Mouse (Mus musculus): ENCODE results near the gene Pgpep1.

Gene Pgpep1

GRCm38 (mm10) chr8:70658897-70659603, 1.1 kb downstream of the Pgpep1 start:
- DNase-seq, result no peak

DNA sequence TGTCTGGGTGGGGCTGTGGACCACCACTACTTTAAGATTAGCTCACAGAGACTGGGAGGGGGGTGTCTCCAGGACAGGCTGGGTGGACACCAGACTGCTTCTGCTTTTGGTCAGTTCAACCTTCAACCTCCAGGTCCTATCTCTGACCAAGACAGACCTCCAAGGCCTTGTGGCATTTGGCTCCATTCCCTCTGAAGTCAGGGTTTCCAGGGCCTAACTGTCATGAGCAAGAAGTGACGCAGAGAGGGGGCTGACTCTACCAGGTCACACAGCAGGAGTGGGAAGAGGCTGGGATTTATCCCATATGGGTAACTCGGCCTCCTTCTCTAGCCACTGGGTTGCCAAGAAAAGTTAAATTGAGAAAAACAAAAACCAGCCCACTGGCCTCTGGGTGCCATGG, 2.4 kb downstream of the Pgpep1 start:
- DNase-seq, result no peak

DNA sequence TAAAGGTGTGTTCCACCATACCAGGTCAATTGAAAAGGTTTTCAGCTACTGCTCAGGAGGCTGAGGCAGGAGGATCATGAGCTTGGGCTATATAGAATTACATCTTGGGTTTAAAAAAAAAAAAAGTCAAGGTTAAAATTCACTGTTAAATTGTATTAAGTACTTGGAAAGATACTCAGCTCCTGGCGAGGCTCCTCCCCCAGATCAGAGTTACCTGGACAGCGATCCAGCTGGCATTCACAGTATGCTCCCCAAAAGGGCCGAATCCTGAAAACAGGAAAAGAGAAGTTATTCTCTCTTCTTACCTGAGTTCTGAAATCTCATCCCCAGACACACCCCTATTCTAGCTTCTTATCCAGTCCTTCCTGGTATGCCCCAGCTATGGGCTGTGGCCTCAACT, 3.0 kb downstream of the Pgpep1 start:
- no peak for DNase-seq

GRCm38 (mm10) chr8:70656193-70656790, 3.9 kb downstream of the Pgpep1 start:
- DNase-seq, result no peak

- no peak for DNase-seq
These were observed 4.7 kb downstream of the Pgpep1 start for GRCm38 (mm10) chr8:70655469-70655868.

- no peak for DNase-seq
These were observed 6.1 kb downstream of the Pgpep1 start for GRCm38 (mm10) chr8:70654121-70654520.

- peak; percentile 54 for DNase-seq
These were observed 7.0 kb downstream of the Pgpep1 start for GRCm38 (mm10) chr8:70653226-70653625.

DNA sequence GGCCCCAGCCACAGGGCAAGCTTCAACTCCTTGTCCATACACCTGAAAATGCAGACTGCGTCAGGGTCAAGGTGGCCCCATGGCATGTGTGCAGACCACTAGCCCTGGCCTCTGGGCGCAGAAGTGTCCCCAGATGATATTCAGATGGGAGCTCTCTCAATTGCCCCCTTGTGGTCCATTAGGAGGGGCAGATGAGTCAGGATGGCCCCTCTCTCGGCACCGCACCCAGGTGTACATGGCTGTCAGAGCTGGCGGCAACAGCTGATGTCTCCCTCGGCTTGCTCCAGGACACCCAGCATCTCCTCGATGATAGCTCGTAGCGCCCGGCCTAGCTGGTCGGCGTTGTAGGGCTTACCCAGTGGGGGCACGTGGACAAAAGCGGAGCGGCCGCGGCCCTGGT, 9.8 kb downstream of the Pgpep1 start:
- no peak for DNase-seq

GRCm38 (mm10) chr8:70649324-70649723, 10.9 kb downstream of the Pgpep1 start:
- peak; percentile 91 for DNase-seq

- DNase-seq, result no peak
These were observed 11.3 kb downstream of the Pgpep1 start for GRCm38 (mm10) chr8:70648921-70649320.

DNA sequence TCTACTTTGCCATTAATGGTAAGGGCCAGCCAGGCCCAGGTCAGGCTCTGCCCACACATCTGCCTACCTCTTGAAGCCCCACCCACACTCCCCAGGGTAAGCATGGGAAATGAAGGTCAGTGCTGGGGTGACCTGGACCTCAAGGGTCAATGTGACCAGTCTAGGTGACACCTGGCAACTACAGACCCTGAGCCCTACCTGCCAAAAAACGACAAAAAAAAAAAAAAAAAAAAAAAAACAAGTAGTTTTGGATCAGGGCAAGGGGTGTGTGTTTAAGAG, 12.1 kb downstream of the Pgpep1 start:
- no peak for DNase-seq

DNA sequence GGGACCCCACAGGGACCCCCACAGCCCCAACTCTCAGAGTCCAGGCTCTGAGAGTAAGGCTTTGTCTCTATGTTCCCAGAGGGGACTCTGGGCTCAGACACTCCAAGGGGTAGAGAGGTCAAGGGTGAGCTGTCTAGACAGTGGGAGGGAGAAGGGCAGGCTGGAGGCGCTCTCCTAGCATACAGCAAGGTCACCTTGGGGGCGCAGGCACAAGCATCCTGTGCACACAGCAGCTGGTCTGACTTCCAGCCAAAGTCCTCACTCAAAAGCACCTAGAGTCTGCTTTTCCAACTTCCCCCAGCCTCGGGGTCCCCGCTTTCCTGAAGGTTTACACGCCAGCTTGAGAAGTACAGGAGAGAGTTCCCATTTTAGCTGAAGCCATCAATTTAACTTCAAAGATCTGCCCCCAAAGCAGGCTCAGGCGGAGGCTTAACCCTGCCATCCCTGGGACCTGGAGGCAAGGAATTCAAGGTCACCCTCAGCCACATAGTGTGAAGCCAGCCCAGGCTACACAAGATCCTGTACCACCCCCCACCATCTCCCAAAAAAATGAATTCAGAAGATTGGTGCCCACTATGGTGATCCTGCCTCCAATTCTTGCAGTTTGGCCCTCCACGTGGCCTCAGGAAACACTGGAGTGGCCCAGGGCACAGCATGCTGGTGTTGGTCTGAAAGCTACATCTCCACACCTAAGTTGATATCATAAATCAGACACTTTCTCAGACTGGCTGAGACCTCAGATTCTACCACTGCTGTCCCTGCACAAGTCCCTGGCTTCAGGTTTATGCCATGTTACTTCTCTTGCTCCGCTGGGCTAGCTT, 12.6 kb downstream of the Pgpep1 start:
- no peak for DNase-seq

DNA sequence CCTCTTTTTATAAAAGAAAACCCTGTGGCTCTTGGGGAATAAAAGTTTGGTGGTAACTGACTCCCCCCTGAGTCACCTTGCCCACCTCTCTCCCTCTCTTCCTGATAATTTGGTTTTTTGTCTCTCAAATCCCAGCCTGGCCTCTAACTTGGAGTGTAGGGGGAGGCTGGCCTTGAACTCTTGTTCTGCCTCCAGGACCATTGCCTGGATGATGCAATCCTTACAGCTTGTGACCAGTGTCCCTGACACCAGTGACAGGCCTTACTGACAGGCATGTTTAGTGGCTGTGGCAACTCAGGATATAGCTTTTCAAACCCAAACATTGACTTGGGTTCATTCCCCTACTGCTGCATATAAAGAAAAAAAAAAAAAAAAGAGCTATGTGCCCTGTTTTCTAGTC, 13.4 kb downstream of the Pgpep1 start:
- DNase-seq, result no peak

- DNase-seq, result no peak
These were observed 13.8 kb downstream of the Pgpep1 start for GRCm38 (mm10) chr8:70646369-70646768.

DNA sequence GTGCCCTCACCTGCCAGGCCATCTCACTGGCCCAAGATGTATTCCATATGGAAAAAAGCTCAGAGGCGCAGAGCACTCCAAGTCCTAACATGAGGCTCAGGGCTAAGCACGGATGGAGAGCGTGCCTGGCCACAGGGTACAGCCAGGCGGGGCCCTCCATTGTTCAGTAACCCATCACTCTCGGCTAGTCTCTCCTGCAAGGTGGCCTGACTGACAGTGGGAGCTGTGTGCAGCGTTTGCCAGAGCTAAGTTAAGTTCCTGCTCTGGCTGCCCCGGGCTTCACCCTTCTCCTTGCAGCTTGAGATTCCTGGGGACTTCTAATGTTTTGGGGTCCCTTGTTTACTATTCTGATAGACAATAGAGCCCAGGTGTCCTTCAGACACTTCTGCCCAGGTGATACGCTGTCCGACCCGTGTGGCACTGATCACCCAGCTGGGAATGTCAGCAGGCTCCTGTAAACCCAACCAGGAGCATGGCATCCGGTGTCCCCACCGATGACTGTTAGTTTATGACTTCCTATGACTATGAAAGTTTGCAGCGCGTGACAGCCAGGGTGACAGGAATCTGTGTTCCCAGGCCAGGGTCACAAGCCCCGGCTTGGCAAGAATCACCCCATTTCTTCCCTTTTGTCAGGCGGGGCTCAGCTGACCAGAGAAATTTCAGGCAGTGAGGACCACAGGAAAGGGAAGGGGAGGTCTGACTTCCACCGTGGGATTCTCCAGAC, 14.5 kb downstream of the Pgpep1 start:
- DNase-seq, result no peak

DNA sequence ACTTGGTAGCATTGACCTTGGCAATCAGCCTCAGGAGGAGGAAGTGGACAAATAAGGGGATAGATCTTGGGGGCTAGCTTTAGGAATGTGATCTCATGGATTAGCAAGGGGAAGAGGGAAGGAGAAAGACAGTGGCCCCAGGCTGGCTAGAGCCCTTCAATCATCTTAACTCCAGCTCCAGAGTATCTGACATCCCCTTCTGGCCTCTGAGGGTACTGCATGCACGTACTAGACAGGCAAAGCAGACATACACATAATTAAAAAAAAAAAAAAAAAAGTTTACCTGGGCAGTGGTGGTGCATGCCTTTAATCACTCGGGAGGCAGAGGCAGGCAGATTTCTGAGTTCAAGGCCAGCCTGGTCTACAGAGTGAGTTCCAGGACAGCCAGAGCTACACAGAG, 16.1 kb downstream of the Pgpep1 start:
- DNase-seq, result peak; percentile 45

DNA sequence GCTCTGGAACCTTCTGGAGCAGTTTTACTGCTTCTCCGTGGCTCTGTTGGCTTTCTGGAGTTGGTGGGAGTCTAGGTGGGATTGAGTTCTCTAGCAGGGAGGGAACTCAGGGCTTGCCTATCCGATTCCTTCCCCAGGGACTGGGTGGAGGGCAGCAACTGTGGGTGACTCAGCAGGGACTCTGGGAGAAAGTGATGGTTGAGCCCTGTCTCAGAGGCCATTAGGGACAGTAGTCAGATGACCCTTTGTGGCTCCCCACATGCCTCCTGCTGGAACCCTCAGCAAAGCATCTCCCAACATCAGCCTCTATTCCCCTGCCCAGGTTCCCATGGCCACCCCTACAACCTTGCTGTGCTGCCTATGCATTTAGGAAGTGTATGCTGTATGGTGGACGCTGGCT, 17.2 kb downstream of the Pgpep1 start:
- no peak for DNase-seq

DNA sequence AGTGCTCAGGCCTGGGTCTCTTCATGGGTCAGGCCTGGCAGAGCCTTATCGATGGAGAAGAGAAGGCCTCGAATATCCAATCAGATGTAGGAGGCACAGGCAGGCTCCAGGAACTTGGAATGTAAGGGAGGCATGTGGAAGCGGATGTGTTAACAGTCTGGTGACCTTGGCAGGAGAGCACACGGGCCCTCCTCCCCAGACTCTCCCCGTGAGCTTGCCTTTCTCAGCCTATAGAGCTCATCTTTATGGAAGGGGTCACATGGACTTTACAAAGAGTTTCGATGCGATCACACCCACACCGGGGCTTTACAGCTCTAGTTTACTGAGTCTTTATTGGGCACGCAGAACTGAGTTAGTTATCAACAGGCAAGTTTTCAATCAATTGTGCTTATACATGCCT, 21.4 kb downstream of the Pgpep1 start:
- no peak for DNase-seq

- DNase-seq, result no peak
These were observed 23.4 kb downstream of the Pgpep1 start for GRCm38 (mm10) chr8:70636838-70637237.

GRCm38 (mm10) chr8:70635527-70635926, 24.7 kb downstream of the Pgpep1 start:
- DNase-seq, result no peak

DNA sequence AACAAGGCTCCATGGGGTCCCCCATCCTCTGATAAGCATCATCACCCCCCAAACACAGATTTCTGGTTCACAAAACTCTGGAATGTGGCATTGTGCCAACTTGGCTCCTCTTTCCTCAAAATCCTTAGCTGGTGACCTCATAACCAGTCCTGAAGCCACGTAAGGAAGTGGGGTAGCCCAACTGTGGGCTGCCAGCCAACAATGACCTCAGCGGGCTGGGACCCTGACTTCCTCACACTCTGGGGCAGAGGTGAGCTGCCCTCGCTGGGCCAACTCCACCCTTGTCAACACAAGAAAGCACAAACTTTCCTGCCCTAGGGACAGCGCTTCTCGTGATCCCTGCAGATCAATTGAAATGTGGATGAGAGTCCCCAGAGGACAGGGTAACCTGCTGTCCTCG, 26.1 kb downstream of the Pgpep1 start:
- DNase-seq, result peak; percentile 70

DNA sequence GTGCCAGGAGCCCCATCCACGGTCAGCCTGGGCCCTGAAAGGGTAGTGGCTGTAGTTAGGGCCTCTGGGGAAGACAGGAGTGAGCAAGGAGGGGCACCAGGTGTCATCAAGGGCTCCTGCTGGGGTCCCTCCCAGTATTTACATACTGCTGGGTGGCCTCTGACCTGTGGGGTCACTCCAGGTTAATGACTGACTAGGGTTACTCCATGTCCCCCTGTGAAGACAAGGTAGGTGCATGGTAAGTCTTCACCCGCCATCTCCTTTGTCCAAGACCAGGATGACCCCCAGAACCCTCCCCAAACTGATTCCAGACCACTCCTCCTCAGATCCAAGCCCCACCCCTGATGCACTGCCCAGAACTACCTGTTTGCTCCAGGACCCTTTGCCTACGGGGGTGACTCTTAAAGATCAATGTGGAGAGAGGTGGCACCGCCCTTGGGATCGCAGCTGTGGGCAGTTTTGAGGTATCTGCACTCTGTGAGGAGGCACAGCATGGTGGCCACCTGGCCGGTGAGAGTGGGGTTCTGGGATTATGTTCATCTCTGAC, 27.8 kb downstream of the Pgpep1 start, which contains the start of gene Gdf15:
Gene Gdf15, minus strand, starts transcription at position 111 of the 547 bp plus-strand sequence.
- DNase-seq, result no peak

DNA sequence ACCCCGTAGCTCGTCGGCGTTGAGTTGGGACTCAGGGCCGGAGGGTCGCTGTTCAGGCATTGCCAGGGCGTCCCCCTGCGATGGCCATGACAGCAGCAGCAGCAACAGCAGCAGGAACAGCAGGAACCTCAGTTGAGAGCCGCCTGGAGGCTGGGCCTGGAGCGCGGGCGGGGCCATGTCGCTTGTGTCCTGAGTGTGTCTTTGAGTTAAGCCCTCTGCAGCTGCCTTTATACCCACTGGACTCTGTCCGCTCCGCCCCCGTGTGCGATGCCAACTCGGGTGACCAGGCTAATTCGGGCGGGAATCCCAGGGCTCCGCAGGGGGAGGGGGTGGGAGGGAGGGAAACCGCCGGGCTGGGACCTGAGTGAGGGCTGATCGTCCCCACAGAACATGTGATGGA, 28.8 kb downstream of the Pgpep1 start:
- DNase-seq, result peak; percentile 82

All from retina, postnatal 1 day (tissue).